Mouse (Mus musculus) c-Kit-positive CD71-positive TER-119-positive erythroid progenitor cells, embryonic 14.5 days (primary cell): ENCODE data around the gene C2cd2.

Source experiments
- DNase-seq: peaks from one replicate; pipeline ENCODE4 v3.0.0-alpha.2; 2013; ENCODE audit warnings: low spot score

Gene C2cd2

DNA sequence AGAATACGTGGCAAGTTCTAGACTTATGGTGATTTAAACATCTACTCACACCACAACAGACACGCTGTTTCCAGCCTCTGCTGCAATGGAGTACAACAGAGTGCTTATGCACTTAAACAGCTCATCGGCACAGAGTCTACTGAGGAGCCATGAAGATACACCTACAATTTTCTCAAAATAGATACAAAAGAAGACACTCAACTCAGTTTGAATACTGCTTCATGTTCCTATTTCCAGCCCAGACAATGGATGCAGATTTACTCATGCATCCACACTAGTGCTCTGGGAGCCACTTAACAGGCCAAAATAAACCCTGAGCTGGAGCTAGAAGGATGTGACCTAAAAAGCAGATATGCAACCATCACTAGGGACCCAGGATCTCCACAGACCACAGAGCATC, 153.5 kb downstream of the C2cd2 start:
- DNase-seq = no peak

DNA sequence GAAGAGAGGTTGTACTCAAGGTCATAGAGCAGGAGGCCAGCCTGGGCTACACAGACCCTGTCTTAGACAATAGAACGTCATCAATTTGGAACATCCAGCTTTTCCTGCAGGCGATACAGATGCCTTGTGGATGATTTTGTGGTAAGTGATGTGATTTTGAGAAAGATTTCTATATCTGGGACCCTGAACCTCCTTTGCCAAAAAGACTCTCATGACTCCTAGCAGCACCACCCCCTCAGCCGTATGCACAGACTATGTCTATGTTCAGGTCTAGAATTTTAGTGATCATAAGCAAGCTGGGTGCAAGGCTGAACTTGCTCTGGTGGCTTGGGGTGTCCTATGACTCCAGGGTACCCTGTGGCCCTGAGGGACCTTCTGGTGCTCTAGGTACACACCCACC, 156.8 kb downstream of the C2cd2 start:
- DNase-seq = no peak
